Mouse (Mus musculus) embryo, embryonic 10.5 days (tissue): ENCODE measurements around the gene Gnao1.

Source experiments
- DNase-seq: peaks from one replicate; pipeline ENCODE4 v3.0.0-alpha.2; 2015; ENCODE audit warnings: low spot score

Gnao1 gene

GRCm38 (mm10) chr8:93845186-93845585, 35.4 kb downstream of the Gnao1 start:
- DNase-seq = no peak

- DNase-seq = no peak
These were observed 42.4 kb downstream of the Gnao1 start for GRCm38 (mm10) chr8:93852087-93852645.

DNA sequence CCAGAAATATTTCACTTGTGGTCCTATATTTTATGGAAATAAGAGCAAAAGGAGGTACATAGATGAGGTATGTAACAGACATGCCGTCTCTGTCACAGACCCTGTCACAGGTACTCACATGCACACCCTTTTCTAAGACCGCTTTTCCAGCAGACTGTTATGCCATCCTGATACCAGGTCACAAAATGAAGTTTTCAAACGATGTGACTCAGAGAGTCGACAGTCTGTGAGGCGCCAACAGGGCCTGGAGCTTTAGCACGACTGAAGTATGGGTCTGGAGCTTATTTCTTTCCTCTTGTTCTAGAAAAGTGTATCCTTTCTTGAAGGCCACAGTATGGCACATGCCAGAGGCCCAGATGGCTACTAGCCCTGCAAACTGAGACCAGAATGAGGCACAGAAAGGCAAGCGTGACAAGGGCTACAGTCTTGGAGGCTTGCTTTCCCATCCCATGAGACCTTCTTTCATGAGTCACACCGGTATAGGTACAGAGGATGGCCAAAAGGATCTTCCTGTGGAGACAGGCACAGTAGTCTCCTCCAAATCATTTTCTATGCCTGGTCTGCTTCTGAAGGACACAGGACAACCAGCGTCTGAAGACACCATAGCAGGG, 43.2 kb downstream of the Gnao1 start:
- no peak for DNase-seq

DNA sequence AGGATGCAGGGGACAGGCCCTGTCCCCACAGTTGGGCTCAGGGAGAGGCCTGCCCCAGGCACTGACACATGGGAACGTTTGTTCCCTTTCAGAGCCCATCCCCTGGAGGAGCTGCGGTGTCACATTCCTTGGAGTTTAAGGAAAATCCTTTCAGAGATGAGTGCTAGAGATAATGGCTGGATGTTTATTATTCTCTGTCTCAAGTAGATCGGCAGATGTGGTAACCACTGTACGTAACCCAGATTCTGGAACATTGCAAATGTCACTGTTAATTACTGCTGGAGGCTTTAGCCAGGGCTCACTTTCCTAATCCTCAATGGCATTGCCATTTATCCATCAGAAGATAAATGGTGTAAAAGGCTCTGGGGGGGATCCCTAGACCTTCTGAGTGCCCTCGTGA, 44.9 kb downstream of the Gnao1 start:
- DNase-seq = no peak

GRCm38 (mm10) chr8:93855272-93855671, 45.5 kb downstream of the Gnao1 start:
- no peak for DNase-seq

DNA sequence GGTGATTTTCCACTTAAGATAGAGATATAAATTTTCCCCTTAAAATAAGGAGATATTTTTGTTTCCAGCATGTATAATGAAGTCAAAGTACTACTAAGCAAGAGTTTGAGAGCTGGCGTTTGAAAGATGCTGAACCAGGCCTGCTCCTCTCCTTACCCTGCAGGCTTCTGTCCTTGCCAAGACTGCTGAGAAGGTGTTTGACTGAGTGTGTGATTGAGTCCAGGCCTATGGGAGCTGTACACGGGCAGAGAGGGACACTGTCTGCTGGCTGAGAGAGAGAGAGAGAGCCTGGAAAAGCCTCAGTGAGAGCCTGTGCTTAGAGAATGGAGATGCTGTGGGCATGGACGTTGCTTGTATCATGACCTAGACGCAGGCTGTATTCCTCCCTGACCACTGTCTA, 47.4 kb downstream of the Gnao1 start:
- no peak for DNase-seq

- no peak for DNase-seq
These were observed 48.5 kb downstream of the Gnao1 start for GRCm38 (mm10) chr8:93858286-93858685.

DNA sequence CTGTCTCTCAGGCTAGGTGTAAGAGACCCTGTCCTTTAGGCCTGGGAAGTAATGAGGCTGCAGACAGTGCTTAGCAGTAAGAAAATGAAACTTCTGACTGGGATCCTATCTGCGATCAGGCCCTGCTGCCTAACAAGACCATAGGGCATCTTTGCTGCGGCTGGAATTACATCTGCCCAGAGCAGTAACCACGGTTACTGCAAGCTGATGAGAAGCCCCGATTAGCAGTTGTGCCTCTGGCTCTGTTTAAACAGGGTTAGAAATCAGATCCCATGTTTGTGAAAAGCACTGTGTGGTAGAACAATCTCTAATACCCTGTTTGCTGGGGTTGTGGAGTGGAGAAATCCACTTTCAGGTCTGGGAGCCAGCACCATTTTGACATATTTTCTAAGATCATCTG, 50.3 kb downstream of the Gnao1 start:
- no peak for DNase-seq

- DNase-seq = no peak
These were observed 54.3 kb downstream of the Gnao1 start for GRCm38 (mm10) chr8:93864064-93864463.

GRCm38 (mm10) chr8:93866271-93866670, 56.5 kb downstream of the Gnao1 start:
- DNase-seq = no peak

- no peak for DNase-seq
These were observed 58.9 kb downstream of the Gnao1 start for GRCm38 (mm10) chr8:93868486-93869221.

GRCm38 (mm10) chr8:93871275-93871674, 61.5 kb downstream of the Gnao1 start:
- no peak for DNase-seq

DNA sequence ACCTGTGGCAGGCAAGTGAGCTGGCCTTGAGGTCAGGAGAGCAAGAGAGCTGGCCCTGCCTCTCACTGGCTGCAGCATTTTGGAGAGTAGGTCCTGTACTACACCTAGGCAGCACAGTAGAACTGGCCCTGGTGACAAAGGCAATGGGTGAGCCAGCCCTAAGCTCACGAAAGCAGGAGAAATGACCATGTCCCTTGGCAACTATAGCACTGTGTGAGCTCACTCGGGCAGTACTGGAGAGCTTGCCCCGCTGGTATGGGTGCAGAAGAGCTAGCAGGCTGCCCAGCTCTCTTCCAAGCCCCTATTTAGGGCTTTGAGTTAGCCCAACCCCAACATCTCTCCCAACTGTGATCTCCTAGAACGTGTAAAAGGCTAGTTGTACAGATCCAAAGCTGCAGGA, 68.6 kb downstream of the Gnao1 start:
- DNase-seq = no peak

GRCm38 (mm10) chr8:93879966-93880365, 70.2 kb downstream of the Gnao1 start:
- DNase-seq = no peak

- no peak for DNase-seq
These were observed 71.6 kb downstream of the Gnao1 start for GRCm38 (mm10) chr8:93881381-93881780.

DNA sequence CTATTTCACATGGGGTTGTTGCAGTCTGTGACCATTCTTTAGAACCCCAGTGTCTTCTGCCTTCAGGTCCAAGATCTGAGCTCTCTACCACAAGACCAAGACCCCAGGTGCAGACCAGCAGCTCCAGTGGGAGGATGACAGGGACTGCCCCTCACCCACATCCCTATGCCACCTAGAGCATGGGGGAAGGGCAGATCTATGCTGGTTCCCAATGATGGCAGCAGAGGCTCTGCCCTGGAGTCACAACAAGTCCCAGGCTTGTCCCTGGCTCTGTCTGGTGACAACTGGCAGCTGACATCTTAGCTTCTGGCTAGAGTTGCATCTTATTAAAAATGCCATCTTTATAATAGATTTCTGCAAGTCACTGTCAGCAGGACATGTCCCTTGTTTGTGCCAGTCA, 73.5 kb downstream of the Gnao1 start:
- DNase-seq = no peak

DNA sequence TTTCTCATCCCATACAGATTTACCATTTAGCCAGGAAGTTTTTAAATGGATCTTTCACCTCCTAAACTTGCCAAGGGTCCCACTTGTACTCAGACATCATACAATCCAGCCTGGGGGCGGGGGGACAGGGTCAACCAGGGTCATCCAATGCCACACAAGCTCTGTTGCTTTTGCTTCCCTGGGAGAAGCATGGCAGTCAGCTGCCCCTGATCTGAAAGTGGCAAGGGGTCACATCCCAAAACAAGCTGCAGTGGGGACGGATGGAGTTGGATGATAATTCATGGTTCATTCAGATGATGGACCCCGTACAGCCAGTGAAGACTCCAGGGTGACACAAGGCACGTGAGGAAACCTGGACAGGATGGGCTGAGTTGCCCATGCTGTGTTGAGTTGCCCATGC, 74.0 kb downstream of the Gnao1 start:
- DNase-seq = no peak

DNA sequence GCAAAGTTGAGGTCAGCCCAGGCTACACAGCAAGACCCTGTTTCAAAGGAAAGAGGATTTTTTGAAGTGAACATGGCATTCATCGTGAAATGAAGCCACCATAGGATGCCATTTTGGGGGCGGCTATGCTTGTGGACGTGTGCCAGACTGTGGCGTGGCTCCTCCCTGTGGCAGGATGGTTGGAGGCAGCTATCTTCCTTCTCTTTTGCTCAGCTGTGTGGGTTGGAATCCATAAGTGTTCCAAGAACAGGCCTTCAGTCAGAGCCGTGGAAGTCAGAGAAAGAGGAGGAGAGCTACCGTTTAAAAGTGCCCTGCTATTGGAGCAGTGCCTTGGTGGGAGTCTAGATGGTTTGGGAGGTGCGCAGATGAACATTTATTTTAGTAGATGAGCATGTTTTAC, 74.5 kb downstream of the Gnao1 start:
- no peak for DNase-seq

GRCm38 (mm10) chr8:93886181-93886580, 76.4 kb downstream of the Gnao1 start:
- no peak for DNase-seq

DNA sequence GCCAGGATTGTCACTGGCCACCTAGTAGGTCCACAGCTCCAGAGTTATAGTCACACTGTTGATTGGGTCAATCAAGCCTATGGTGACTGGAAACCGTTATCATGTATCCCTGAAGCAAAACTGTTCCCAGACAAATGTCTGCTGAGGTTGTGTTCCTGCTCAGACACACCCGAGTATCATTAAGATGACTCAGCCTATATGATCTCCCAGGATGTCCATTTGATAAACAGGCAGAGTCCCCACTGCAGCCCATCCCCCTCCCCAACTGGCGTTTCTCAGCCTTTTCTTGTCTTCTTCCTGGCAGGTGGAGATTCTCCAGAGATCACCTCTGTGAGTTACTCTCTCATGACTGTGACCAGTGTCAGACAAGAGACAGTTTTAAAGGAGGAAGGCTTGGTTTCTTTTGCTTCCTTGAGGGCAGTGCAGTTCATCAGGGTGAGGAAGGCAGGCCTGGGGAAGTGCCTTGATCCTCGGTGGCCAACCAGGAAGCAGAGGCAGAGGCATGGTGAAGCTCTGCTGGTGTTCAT, 78.4 kb downstream of the Gnao1 start:
- no peak for DNase-seq

DNA sequence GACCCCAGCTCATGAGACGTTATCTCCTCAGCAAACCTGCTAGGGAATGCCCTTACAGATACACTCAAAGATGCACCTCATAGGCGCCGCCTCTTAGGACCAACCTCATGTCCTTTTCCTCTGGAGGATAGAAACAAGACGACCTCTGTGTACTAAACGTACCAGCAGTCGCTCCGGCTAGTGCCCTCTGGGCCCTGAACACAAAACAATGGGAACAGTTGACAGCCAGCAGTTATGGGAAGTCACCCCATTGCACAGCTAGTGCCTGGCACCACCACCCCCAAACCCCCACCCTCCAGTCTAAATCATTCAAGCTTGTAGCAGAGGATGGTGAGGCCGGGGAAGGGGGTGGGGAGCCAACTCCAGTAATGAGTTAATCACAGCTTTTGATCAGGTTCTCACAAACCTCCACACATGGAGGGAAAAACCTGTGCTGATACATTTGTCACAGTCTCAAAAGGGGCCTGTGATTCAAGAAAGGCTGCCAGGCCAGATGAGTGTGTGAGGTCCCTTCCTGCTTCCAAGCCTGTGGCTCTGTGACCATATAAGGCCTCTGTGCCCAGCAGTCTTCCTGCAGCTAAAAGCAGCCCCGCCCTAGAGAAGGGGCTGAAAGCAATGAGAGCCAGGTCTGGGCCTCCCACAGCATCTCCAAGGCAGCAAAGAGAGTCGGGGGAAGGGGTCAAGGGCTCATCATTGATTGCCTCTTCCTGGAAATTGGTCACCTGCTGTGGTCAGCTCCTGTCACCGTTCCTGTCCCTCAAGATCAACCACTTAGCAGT, 79.1 kb downstream of the Gnao1 start:
- DNase-seq = peak; percentile 45

DNA sequence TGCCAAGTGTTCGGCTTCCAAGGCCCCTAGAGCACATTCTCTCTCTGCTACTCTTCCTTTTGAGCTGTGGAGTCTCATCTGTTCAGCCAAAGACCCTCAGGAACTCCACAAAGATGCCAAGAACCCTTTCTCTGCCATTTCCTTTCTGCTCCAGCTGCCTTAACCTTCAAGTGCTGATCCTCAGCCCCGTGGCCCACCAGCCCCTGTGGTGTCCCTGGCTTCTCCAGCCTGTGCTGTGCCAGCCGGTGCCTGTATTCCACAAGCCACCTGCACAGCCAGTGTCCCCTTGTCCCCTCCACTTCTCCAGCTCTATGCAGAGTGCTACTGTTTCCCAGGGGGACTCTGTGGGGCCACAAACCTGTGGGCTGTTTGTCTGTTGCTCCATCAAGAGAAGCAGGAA, 83.8 kb downstream of the Gnao1 start:
- DNase-seq = no peak
